Comparison of ENCODE assay signal across 13 mouse cellular contexts in genomic region chr17:45695227-45696120, GRCm38 (mm10). TPM values are rescaled to one million over a fixed set of nuclear protein-coding genes. Genes with fewer than 3 reads are reported as not detected.
DNase-seq lines count a peak whose midpoint lies in the region; ATAC-seq and TF ChIP-seq lines count a peak whose summit lies in the region.
"Had no signal": no experiment of that assay in that cellular context is flagged by ENCODE, and none has a peak within 500 bp of the region (broad histone marks: within the 10 kb centered on the region; RNA-seq: fewer than 3 reads in every experiment).

No protein-coding gene starts in this region.

- H3K27me3 ChIP-seq in heart, embryonic 10.5 days (ENCODE audit: insufficient read depth, poor library complexity, severe bottlenecking), result no peaks in the 10 kb centered on the region
- H3K27me3 ChIP-seq in E14TG2a.4 (ENCODE audit: insufficient read depth, low read length), result no peaks in the 10 kb centered on the region
- no peaks in the 10 kb centered on the region for H3K27me3 ChIP-seq in erythroblast, embryonic 14.5 days (ENCODE audit: control insufficient read depth)
- no peaks in the 10 kb centered on the region for H3K27me3 ChIP-seq in liver, embryonic 13.5 days
- H3K27me3 ChIP-seq in forebrain, postnatal 0 days (ENCODE audit: insufficient read depth, low read length), result no peaks in the 10 kb centered on the region
- H3K27me3 ChIP-seq in cerebellum, adult 2 months (ENCODE audit: control insufficient read depth, insufficient read depth, low read length), result no peaks in the 10 kb centered on the region
- H3K27me3 ChIP-seq: neural tube, embryonic 12.5 days; stomach, embryonic 15.5 days had no signal

- no peak overlapping the region for H3K4me3 ChIP-seq in heart, embryonic 10.5 days
- peak overlapping the region; percentile 80 for H3K4me3 ChIP-seq in E14TG2a.4 (replicated peaks; ENCODE audit: low read length)
- H3K4me3 ChIP-seq in erythroblast, embryonic 14.5 days (replicated peaks), result peak overlapping the region; percentile 18
- H3K4me3 ChIP-seq in liver, embryonic 13.5 days (replicated peaks), result no peak overlapping the region
- H3K4me3 ChIP-seq in forebrain, postnatal 0 days (ENCODE audit: low read depth, low read length), result no peak overlapping the region
- H3K4me3 ChIP-seq in cerebellum, adult 2 months (replicated peaks; ENCODE audit: insufficient read depth, low read depth, low read length), result no peak overlapping the region
- H3K4me3 ChIP-seq: neural tube, embryonic 12.5 days; stomach, embryonic 15.5 days had no signal

- no peak for DNase-seq in heart, embryonic 10.5 days (ENCODE audit: low spot score)
- no peak for DNase-seq in heart, postnatal 10 days
- peak; percentile 59 for DNase-seq in liver, embryonic 13.5 days
- no peak for DNase-seq in forebrain, postnatal 0 days
- DNase-seq in cerebellum, adult 2 months, result no peak
- no peak for DNase-seq in right cerebral cortex, postnatal 25 days
- DNase-seq: gastrocnemius, postnatal 25 days had no signal

- peaks cover 30% of the 10 kb centered on the region for H3K36me3 ChIP-seq in heart, embryonic 10.5 days
- peaks cover 26% of the 10 kb centered on the region for H3K36me3 ChIP-seq in E14TG2a.4 (ENCODE audit: insufficient read depth, low read length)
- peaks cover 49% of the 10 kb centered on the region for H3K36me3 ChIP-seq in erythroblast, embryonic 14.5 days (ENCODE audit: control insufficient read depth)
- peaks cover 28% of the 10 kb centered on the region for H3K36me3 ChIP-seq in liver, embryonic 13.5 days
- peaks cover 10% of the 10 kb centered on the region for H3K36me3 ChIP-seq in forebrain, postnatal 0 days (ENCODE audit: insufficient read depth)

- no peak for TF ChIP-seq POLR2A in cerebellum, adult 2 months (IDR thresholded peaks at IDR 0.05; ENCODE audit: borderline replicate concordance, insufficient read depth, low read length)

- peaks cover 62% of the 10 kb centered on the region for H3K4me1 ChIP-seq in heart, embryonic 10.5 days
- peaks cover 77% of the 10 kb centered on the region for H3K4me1 ChIP-seq in E14TG2a.4 (replicated peaks; ENCODE audit: low read depth, low read length)
- peaks cover 45% of the 10 kb centered on the region for H3K4me1 ChIP-seq in erythroblast, embryonic 14.5 days (ENCODE audit: control insufficient read depth)
- peaks cover 55% of the 10 kb centered on the region for H3K4me1 ChIP-seq in liver, embryonic 13.5 days (replicated peaks)
- H3K4me1 ChIP-seq in forebrain, postnatal 0 days (ENCODE audit: insufficient read depth), result no peaks in the 10 kb centered on the region
- peaks cover 13% of the 10 kb centered on the region for H3K4me1 ChIP-seq in cerebellum, adult 2 months (ENCODE audit: control insufficient read depth, insufficient read depth, low read length)
- H3K4me1 ChIP-seq: neural tube, embryonic 12.5 days had no signal

- H3K9ac ChIP-seq in liver, embryonic 13.5 days, result peak overlapping the region; percentile 57
- no peak overlapping the region for H3K9ac ChIP-seq in forebrain, postnatal 0 days
- H3K9ac ChIP-seq: neural tube, embryonic 12.5 days; stomach, embryonic 15.5 days had no signal

- H3K4me2 ChIP-seq in liver, embryonic 13.5 days, result peak overlapping the region; percentile 43
- H3K4me2 ChIP-seq in forebrain, postnatal 0 days (ENCODE audit: low read depth), result no peak overlapping the region
- H3K4me2 ChIP-seq: neural tube, embryonic 12.5 days; stomach, embryonic 15.5 days had no signal

- intact Hi-C loops in heart, postnatal 10 days (cut with DNase I), result no loop called here

- ATAC-seq in liver, embryonic 13.5 days (ENCODE audit: low read depth), result peak; percentile 72
- no peak for ATAC-seq in forebrain, postnatal 0 days

- peak overlapping the region; percentile 64 for H3K27ac ChIP-seq in heart, embryonic 10.5 days
- peak overlapping the region; percentile 67 for H3K27ac ChIP-seq in liver, embryonic 13.5 days
- H3K27ac ChIP-seq in forebrain, postnatal 0 days (ENCODE audit: low read depth, low read length), result no peak overlapping the region
- H3K27ac ChIP-seq in cerebellum, adult 2 months (ENCODE audit: insufficient read depth, low read length), result no peak overlapping the region
- H3K27ac ChIP-seq: neural tube, embryonic 12.5 days; stomach, embryonic 15.5 days had no signal

- H3K9me3 ChIP-seq in heart, embryonic 10.5 days, result no peaks in the 10 kb centered on the region
- no peaks in the 10 kb centered on the region for H3K9me3 ChIP-seq in E14TG2a.4 (ENCODE audit: low read length)
- H3K9me3 ChIP-seq in erythroblast, embryonic 14.5 days (ENCODE audit: control insufficient read depth, low read length), result no peaks in the 10 kb centered on the region
- H3K9me3 ChIP-seq in liver, embryonic 13.5 days (replicated peaks), result no peaks in the 10 kb centered on the region
- H3K9me3 ChIP-seq in forebrain, postnatal 0 days (ENCODE audit: low read length), result no peaks in the 10 kb centered on the region
- H3K9me3 ChIP-seq: neural tube, embryonic 12.5 days; stomach, embryonic 15.5 days had no signal

- TF ChIP-seq CTCF in E14TG2a.4 (conservative IDR thresholded peaks at IDR 0.05; ENCODE audit: low read length), result no peak
- no peak for TF ChIP-seq CTCF in forebrain, postnatal 0 days (IDR thresholded peaks at IDR 0.05; ENCODE audit: low read depth)
- no peak for TF ChIP-seq CTCF in cerebellum, adult 2 months (IDR thresholded peaks at IDR 0.05; ENCODE audit: borderline replicate concordance, insufficient read depth, low read depth, low read length)

- 59% methylated on average over 23 of the region's 23 CpGs for WGBS in heart, embryonic 10.5 days
- WGBS in liver, embryonic 13.5 days (ENCODE audit: insufficient replicate concordance), result 45% methylated on average over 23 of the region's 23 CpGs
- 73% methylated on average over 23 of the region's 23 CpGs for WGBS in forebrain, postnatal 0 days
- 73% methylated on average over 23 of the region's 23 CpGs for WGBS in cerebellum, adult 2 months

RNA-seq across cellular contexts. Expression of gene Tmem63b, which starts 8.8 kb away (rescaled TPM):
- 42.2 and 43.5 TPM in 2 replicates for polyA plus RNA-seq in heart, embryonic 10.5 days (2016; fragmentation: Nextera tagmentation; extraction: Ambion mirVana)
- total RNA-seq in heart, postnatal 10 days (2021), result 10 to 100 TPM; 81.4 to 86.9 TPM
- polyA plus RNA-seq in erythroblast, embryonic 14.5 days (2012), result 1.2 and 1.7 TPM in 2 replicates
- polyA plus RNA-seq in liver, embryonic 13.5 days (2015; fragmentation: Nextera tagmentation; extraction: Ambion mirVana), result 7.7 and 8.3 TPM in 2 replicates
- total RNA-seq in forebrain, postnatal 0 days (2014; rRNA removed), result 198 and 228 TPM in 2 replicates
- polyA plus RNA-seq in forebrain, postnatal 0 days (2015; fragmentation: Nextera tagmentation; extraction: Ambion mirVana), result 109 and 131 TPM in 2 replicates
- 196 and 199 TPM in 2 replicates for polyA plus RNA-seq in cerebellum, adult 2 months (2012; rRNA removed)

RNA-seq across cellular contexts. Expression of gene Mrpl14, which starts 9.4 kb away (rescaled TPM):
- polyA plus RNA-seq in heart, embryonic 10.5 days (2016; fragmentation: Nextera tagmentation; extraction: Ambion mirVana), result 148 and 163 TPM in 2 replicates
- total RNA-seq in heart, postnatal 10 days (2021), result 100 to 1,000 TPM in 1 of 2 experiments, 10 to 100 TPM in 1; 94.7 to 108 TPM
- polyA plus RNA-seq in erythroblast, embryonic 14.5 days (2012), result 60.8 and 73.7 TPM in 2 replicates
- 123 and 133 TPM in 2 replicates for polyA plus RNA-seq in liver, embryonic 13.5 days (2015; fragmentation: Nextera tagmentation; extraction: Ambion mirVana)
- total RNA-seq in forebrain, postnatal 0 days (2014; rRNA removed), result 25.3 and 40.2 TPM in 2 replicates
- 98.6 and 120 TPM in 2 replicates for polyA plus RNA-seq in forebrain, postnatal 0 days (2015; fragmentation: Nextera tagmentation; extraction: Ambion mirVana)
- polyA plus RNA-seq in cerebellum, adult 2 months (2012; rRNA removed), result 78.4 and 84.2 TPM in 2 replicates

RNA-seq across cellular contexts. Expression of gene Capn11, which starts 36.3 kb away (rescaled TPM):
- 0.51 and 0.95 TPM in 2 replicates for polyA plus RNA-seq in heart, embryonic 10.5 days (2016; fragmentation: Nextera tagmentation; extraction: Ambion mirVana)
- total RNA-seq in heart, postnatal 10 days (2021), result not detected
- 0.01 TPM in 1 of 2 replicates, not detected in the other for polyA plus RNA-seq in erythroblast, embryonic 14.5 days (2012)
- polyA plus RNA-seq in liver, embryonic 13.5 days (2015; fragmentation: Nextera tagmentation; extraction: Ambion mirVana), result 0.05 and 0.09 TPM in 2 replicates
- 0.85 and 1.3 TPM in 2 replicates for total RNA-seq in forebrain, postnatal 0 days (2014; rRNA removed)
- 0.06 and 1.5 TPM in 2 replicates for polyA plus RNA-seq in forebrain, postnatal 0 days (2015; fragmentation: Nextera tagmentation; extraction: Ambion mirVana)
- 3.8 and 4.7 TPM in 2 replicates for polyA plus RNA-seq in cerebellum, adult 2 months (2012; rRNA removed)

RNA-seq across cellular contexts. Expression of gene 1600014C23Rik, which starts 38.2 kb away (rescaled TPM):
- polyA plus RNA-seq in heart, embryonic 10.5 days (2016; fragmentation: Nextera tagmentation; extraction: Ambion mirVana), result 0.62 TPM in 1 of 2 replicates, not detected in the other
- total RNA-seq in heart, postnatal 10 days (2021), result not detected
- not detected in 2 replicates for polyA plus RNA-seq in erythroblast, embryonic 14.5 days (2012)
- polyA plus RNA-seq in liver, embryonic 13.5 days (2015; fragmentation: Nextera tagmentation; extraction: Ambion mirVana), result not detected in 2 replicates
- not detected in 2 replicates for total RNA-seq in forebrain, postnatal 0 days (2014; rRNA removed)
- not detected in 2 replicates for polyA plus RNA-seq in forebrain, postnatal 0 days (2015; fragmentation: Nextera tagmentation; extraction: Ambion mirVana)
- 0.27 and 0.54 TPM in 2 replicates for polyA plus RNA-seq in cerebellum, adult 2 months (2012; rRNA removed)
- total RNA-seq: gastrocnemius, postnatal 25 days; left cerebral cortex, postnatal 10 days had no signal
- polyA plus RNA-seq: cortical plate, adult 2 months; neural tube, embryonic 12.5 days; stomach, embryonic 15.5 days had no signal

Comparison
In these comparisons a context has a peak if more than half of its experiments do, and no peak if none do; other contexts are left out.
1. H3K27ac ChIP-seq: peak in heart, embryonic 10.5 days (single experiment) and liver, embryonic 13.5 days (single experiment); none in forebrain, postnatal 0 days (single experiment) and cerebellum, adult 2 months (single experiment).
2. H3K4me3 ChIP-seq: peak in E14TG2a.4 (single experiment) and erythroblast, embryonic 14.5 days (single experiment); none in heart, embryonic 10.5 days (single experiment), liver, embryonic 13.5 days (single experiment), forebrain, postnatal 0 days (single experiment) and cerebellum, adult 2 months (single experiment).